13 mouse cellular contexts compared by ENCODE assay signal in the genomic region with DNA sequence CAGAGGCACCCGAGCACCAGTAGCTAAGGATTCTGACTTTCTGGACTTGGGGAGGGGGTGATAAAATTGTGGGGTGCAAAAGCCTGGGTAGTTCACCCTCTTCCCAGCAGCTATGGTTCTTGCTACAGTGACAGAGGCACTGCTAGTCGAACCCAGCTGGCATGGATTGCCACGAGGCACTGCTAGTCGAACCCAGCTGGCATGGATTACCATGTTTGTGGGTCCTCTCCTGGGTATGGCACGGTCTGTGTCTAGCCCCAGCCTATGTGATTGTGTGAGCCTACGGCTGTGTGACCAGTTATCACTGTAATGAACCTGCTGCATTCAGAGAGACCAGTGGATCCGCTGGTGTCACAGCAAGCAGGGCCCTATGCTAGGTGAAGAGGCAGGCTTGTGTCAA.
DNase-seq lines count a peak whose midpoint lies in the region; ATAC-seq and TF ChIP-seq lines count a peak whose summit lies in the region.
"Had no signal": no experiment of that assay in that cellular context is flagged by ENCODE, and none has a peak within 500 bp of the region (broad histone marks: within the 10 kb centered on the region; RNA-seq: fewer than 3 reads in every experiment).

No protein-coding gene starts in this region.

- H3K9me3 ChIP-seq in ES-E14 (ENCODE audit: control insufficient read depth, insufficient read depth, low read depth, low read length) = no peaks in the 10 kb centered on the region
- no peaks in the 10 kb centered on the region for H3K9me3 ChIP-seq in forebrain, embryonic 16.5 days (ENCODE audit: control insufficient read depth, low read length)
- H3K9me3 ChIP-seq in midbrain, embryonic 15.5 days = no peaks in the 10 kb centered on the region
- H3K9me3 ChIP-seq: embryonic facial prominence, embryonic 15.5 days had no signal

- H3K9ac ChIP-seq in ES-E14 (ENCODE audit: insufficient read depth, low read depth, low read length, poor library complexity, severe bottlenecking) = 0 out of 2 replicates have a peak overlapping the region, but pooled peaks have one; percentile 65
- H3K9ac ChIP-seq in forebrain, embryonic 16.5 days (replicated peaks; ENCODE audit: low read depth, low read length) = peak overlapping the region; percentile 35
- no peak overlapping the region for H3K9ac ChIP-seq in midbrain, embryonic 15.5 days
- H3K9ac ChIP-seq: embryonic facial prominence, embryonic 15.5 days had no signal

- no peak overlapping the region for H3K27ac ChIP-seq in gastrocnemius, adult 2 months
- H3K27ac ChIP-seq in ES-E14 (ENCODE audit: insufficient read depth, low read depth, low read length, poor library complexity, severe bottlenecking) = no peak overlapping the region
- H3K27ac ChIP-seq in forebrain, embryonic 16.5 days (ENCODE audit: low read length) = no peak overlapping the region
- no peak overlapping the region for H3K27ac ChIP-seq in midbrain, embryonic 15.5 days
- H3K27ac ChIP-seq: embryonic facial prominence, embryonic 15.5 days; macrophage had no signal

- peak; percentile 74; the same call in 1 of the 2 replicates for ATAC-seq in forebrain, embryonic 16.5 days
- peak; percentile 43 for ATAC-seq in midbrain, embryonic 15.5 days (replicated peaks)

- H3K27me3 ChIP-seq in forebrain, embryonic 16.5 days (replicated peaks; ENCODE audit: control insufficient read depth, insufficient read depth, low read length) = no peaks in the 10 kb centered on the region
- no peaks in the 10 kb centered on the region for H3K27me3 ChIP-seq in midbrain, embryonic 15.5 days (replicated peaks)
- H3K27me3 ChIP-seq: embryonic facial prominence, embryonic 15.5 days had no signal

- intact Hi-C loops in gastrocnemius, adult 2 months (cut with DNase I) = loop anchor here (10.0 kb wide), 1 partner anchor 203 kb away; no protein-coding TSS in a partner anchor
- intact Hi-C loops in gastrocnemius, postnatal 14 days (cut with DNase I; ENCODE audit: low total_unique reads) = no loop called here

- H3K4me3 ChIP-seq in gastrocnemius, adult 2 months = 0 out of 2 replicates have a peak overlapping the region, but pooled peaks have one; percentile 24
- H3K4me3 ChIP-seq in ES-E14 (ENCODE audit: insufficient read depth in 1 of 2, low read depth in 1 of 2, low read length in 2 of 2, poor library complexity in 1 of 2, severe bottlenecking in 1 of 2) = peak overlapping the region; percentile 35 to 62
- peak overlapping the region; percentile 22 for H3K4me3 ChIP-seq in forebrain, embryonic 16.5 days (replicated peaks; ENCODE audit: low read length)
- 0 out of 2 replicates have a peak overlapping the region, but pooled peaks have one; percentile 8 for H3K4me3 ChIP-seq in midbrain, embryonic 15.5 days
- H3K4me3 ChIP-seq: embryonic facial prominence, embryonic 15.5 days had no signal

- H3K4me1 ChIP-seq in ES-E14 (ENCODE audit: control insufficient read depth in 2 of 2, insufficient read depth in 2 of 2, low read length in 2 of 2, poor library complexity in 1 of 2) = peaks cover 15 to 22% of the 10 kb centered on the region in 2 experiments
- peaks cover 22% of the 10 kb centered on the region for H3K4me1 ChIP-seq in forebrain, embryonic 16.5 days (replicated peaks; ENCODE audit: control insufficient read depth, insufficient read depth, low read length)
- peaks cover 14% of the 10 kb centered on the region for H3K4me1 ChIP-seq in midbrain, embryonic 15.5 days

- TF ChIP-seq CTCF in gastrocnemius, adult 2 months (IDR thresholded peaks at IDR 0.05) = no peak

- DNase-seq in gastrocnemius, adult 2 months = no peak
- no peak for DNase-seq in gastrocnemius, postnatal 14 days
- DNase-seq in ES-E14 (ENCODE audit: low read depth, low spot score) = no peak
- DNase-seq in lung, postnatal 10 days = no peak
- no peak for DNase-seq in Muller cell, postnatal 12 days (ENCODE audit: inconsistent ontology term)
- DNase-seq in lung, postnatal 36 days = no peak
- DNase-seq: gastrocnemius, postnatal 25 days; kidney, postnatal 25 days; liver had no signal

- WGBS in forebrain, embryonic 16.5 days = 64% methylated on average over 7 of the region's 7 CpGs
- 76% methylated on average over 7 of the region's 7 CpGs for WGBS in midbrain, embryonic 15.5 days

- peak overlapping the region; percentile 36 for H3K4me2 ChIP-seq in forebrain, embryonic 16.5 days (ENCODE audit: low read length)
- peak overlapping the region; percentile 40 for H3K4me2 ChIP-seq in midbrain, embryonic 15.5 days
- H3K4me2 ChIP-seq: embryonic facial prominence, embryonic 15.5 days had no signal

- peaks cover 3% of the 10 kb centered on the region; the same call in 1 of the 2 replicates for H3K36me3 ChIP-seq in ES-E14 (ENCODE audit: control insufficient read depth, insufficient read depth, low read length, poor library complexity, severe bottlenecking)
- no peaks in the 10 kb centered on the region for H3K36me3 ChIP-seq in forebrain, embryonic 16.5 days (ENCODE audit: control insufficient read depth, insufficient read depth)
- H3K36me3 ChIP-seq in midbrain, embryonic 15.5 days (replicated peaks) = no peaks in the 10 kb centered on the region

- in situ Hi-C loops in ES-E14 (cut with MboI; ENCODE audit: low sequenced_read_pairs in 2 of 2, unreplicated experiment in 2 of 2) = no loop called here

TF ChIP-seq in ES-E14, 5 proteins besides CTCF, POLR2A, EP300 and RAD21:
- no peak for TF ChIP-seq MAFK (IDR thresholded peaks at IDR 0.05; ENCODE audit: insufficient read depth, low read depth, low read length)
- no peak for TF ChIP-seq HCFC1 (IDR thresholded peaks at IDR 0.05; ENCODE audit: borderline replicate concordance, insufficient read depth, low read length)
- no peak for TF ChIP-seq CHD2 (IDR thresholded peaks at IDR 0.05; ENCODE audit: low read depth, low read length)
- TF ChIP-seq ZC3H11A (IDR thresholded peaks at IDR 0.05; ENCODE audit: borderline replicate concordance, low read depth, low read length) = no peak
- TF ChIP-seq ZNF384 (IDR thresholded peaks at IDR 0.05; ENCODE audit: low read depth, low read length) = no peak
TF ChIP-seq in ES-E14: peak in this region for 0.
